Mouse (Mus musculus) testis, postnatal 14 days (tissue): Measurements from ENCODE around the gene Plekhg1.

ENCODE experiments used
- DNase-seq: peaks from one replicate; pipeline ENCODE4 v3.0.0; 2021; ENCODE audit warnings: low spot score

The Plekhg1 gene

GRCm38 (mm10) chr10:3829472-3829871, 89.3 kb downstream of the Plekhg1 start:
- DNase-seq: no peak

GRCm38 (mm10) chr10:3830618-3831017, 90.5 kb downstream of the Plekhg1 start:
- no peak for DNase-seq

GRCm38 (mm10) chr10:3831597-3832351, 91.6 kb downstream of the Plekhg1 start:
- no peak for DNase-seq

GRCm38 (mm10) chr10:3834060-3834459, 93.9 kb downstream of the Plekhg1 start:
- no peak for DNase-seq

- no peak for DNase-seq
These were observed 94.5 kb downstream of the Plekhg1 start for GRCm38 (mm10) chr10:3834678-3835077.

GRCm38 (mm10) chr10:3835616-3836015, 95.5 kb downstream of the Plekhg1 start:
- no peak for DNase-seq

- no peak for DNase-seq
These were observed 99.7 kb downstream of the Plekhg1 start for GRCm38 (mm10) chr10:3839748-3840432.

GRCm38 (mm10) chr10:3844430-3844829, 104.3 kb downstream of the Plekhg1 start:
- DNase-seq: no peak

GRCm38 (mm10) chr10:3847021-3847420, 106.9 kb downstream of the Plekhg1 start:
- DNase-seq: no peak

- DNase-seq: no peak
These were observed 111.3 kb downstream of the Plekhg1 start for GRCm38 (mm10) chr10:3851461-3851860.

GRCm38 (mm10) chr10:3852733-3853132, 112.6 kb downstream of the Plekhg1 start:
- no peak for DNase-seq

- DNase-seq: no peak
These were observed 117.7 kb downstream of the Plekhg1 start for GRCm38 (mm10) chr10:3857912-3858311.

GRCm38 (mm10) chr10:3858437-3858836, 118.3 kb downstream of the Plekhg1 start:
- DNase-seq: no peak

- peak; percentile 68 for DNase-seq
These were observed 119.0 kb downstream of the Plekhg1 start for GRCm38 (mm10) chr10:3858961-3859714.

GRCm38 (mm10) chr10:3863411-3864195, 123.4 kb downstream of the Plekhg1 start:
- no peak for DNase-seq

GRCm38 (mm10) chr10:3864196-3864540, 124.0 kb downstream of the Plekhg1 start:
- DNase-seq: no peak

GRCm38 (mm10) chr10:3867298-3867697, 127.1 kb downstream of the Plekhg1 start:
- no peak for DNase-seq

GRCm38 (mm10) chr10:3870828-3871227, 130.7 kb downstream of the Plekhg1 start:
- no peak for DNase-seq

GRCm38 (mm10) chr10:3873467-3873866, 133.3 kb downstream of the Plekhg1 start:
- DNase-seq: no peak

- no peak for DNase-seq
These were observed 137.8 kb downstream of the Plekhg1 start for GRCm38 (mm10) chr10:3877852-3878535.

- DNase-seq: no peak
These were observed 141.0 kb downstream of the Plekhg1 start for GRCm38 (mm10) chr10:3881179-3881578.
